Mouse (Mus musculus) G1E (cell line): ENCODE results near the gene Dohh.

Source experiments
- CTCF ChIP-seq: IDR thresholded peaks from 2 replicates; pipeline ENCODE4 v1.5.1; 2012; ENCODE audit warnings: low read depth, low read length, inconsistent platforms, mixed read lengths
- GATA1 ChIP-seq: IDR thresholded peaks from 2 replicates; pipeline ENCODE4 v1.6.1; 2012; ENCODE audit warnings: borderline replicate concordance, low read length, inconsistent platforms, mixed read lengths
- GATA2 ChIP-seq: IDR thresholded peaks from 2 replicates; pipeline ENCODE4 v1.6.1; 2012; ENCODE audit warnings: low read depth, low read length, inconsistent platforms, borderline replicate concordance

DNA sequence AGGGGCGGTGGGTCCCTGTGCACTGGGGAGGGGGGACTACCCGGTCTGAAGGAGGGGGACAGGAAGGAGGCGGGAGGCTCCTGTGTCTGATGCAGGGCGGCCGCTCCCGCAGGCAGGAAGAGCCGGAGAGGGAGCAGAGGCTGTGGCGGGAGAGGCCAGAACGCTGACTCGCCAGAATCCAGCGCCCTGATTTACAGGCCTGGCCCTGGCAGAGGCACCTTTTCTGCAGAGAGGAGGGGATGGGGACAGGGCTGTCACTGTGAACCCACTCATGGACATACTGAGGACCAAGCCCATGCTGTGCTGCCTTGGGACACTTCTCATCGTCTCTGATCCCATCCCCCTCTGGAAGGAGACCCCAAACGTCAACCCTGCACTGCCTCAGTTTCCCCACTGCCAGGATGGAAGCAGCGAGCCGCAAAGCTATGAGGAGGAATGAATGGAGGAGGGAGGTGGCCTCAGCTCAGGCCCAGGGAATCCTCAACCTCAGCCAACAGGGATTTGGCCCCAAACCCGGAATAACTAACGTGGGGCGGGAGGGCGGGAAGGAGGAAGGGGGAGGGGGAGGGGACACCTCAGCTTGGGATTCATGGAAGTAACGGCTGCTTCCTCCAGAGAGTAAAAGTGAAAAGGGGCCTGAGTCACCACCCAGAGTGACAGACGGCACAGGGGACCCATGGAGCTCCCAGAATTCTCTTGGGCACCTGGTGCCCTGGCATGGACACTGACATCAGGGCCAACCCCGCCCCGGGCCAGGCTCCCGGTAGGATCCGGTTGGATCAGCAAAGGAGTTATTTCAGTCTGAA lies 40.2 kb downstream of the Dohh start:
- TF ChIP-seq CTCF (no peak), GATA1 (no peak), GATA2 (no peak)
